Mouse (Mus musculus) right cerebral cortex, adult 2 months (tissue): ENCODE data around the gene Fam213b.

Experiments used
- DNase-seq, 2 experiments: peaks; one replicate each; pipeline ENCODE4 v3.0.0; 2021 to 2022; ENCODE audit warnings: low spot score in 2 of 2

Fam213b gene

GRCm38 (mm10) chr4:154898506-154899446, at the start of gene Fam213b:
Gene Fam213b, minus strand, starts transcription at chr4:154899135.
- peak; percentile 73 to 78 for DNase-seq

DNA sequence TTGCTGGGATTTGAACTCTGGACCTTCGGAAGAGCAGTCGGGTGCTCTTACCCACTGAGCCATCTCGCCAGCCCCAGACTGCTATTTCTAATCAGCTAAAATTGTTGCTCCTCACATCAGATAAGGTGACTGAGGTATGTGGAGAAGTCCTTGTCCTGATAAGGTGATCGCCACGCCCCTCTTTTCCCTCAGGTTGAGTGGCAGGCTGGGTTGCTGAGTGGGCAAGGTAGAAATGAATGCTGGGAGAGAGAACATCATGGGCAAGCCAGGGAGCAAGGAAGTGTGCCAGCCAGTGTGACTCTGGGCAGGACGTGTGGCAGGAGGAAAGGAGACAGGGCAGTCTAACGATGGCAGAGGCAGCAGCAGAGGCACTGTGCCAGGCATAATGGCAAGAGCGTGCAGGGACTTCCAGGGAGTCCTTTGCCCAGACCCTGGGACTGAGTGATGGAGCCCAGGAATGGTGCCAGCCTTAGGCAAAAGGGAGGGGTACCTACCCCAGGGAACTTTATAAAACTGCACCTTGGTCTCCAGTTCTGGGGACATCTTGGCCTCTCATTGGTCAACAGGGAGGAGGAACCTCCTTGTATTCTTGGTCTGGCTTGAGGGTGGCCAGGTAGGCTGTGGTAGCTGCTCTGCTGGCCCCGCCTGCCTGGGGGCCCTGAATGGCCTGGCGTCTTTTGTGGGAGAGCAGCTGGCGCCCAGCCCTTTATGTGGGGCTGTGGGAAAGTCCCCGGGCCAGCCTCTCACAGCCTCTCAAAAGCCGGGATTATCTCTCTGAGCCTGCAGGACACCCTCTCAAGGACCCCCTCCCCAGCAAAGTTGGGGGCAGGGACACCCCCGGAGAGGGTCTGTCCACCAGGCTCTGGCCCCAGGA, 49.4 kb upstream of the Fam213b start:
- no peak for DNase-seq

DNA sequence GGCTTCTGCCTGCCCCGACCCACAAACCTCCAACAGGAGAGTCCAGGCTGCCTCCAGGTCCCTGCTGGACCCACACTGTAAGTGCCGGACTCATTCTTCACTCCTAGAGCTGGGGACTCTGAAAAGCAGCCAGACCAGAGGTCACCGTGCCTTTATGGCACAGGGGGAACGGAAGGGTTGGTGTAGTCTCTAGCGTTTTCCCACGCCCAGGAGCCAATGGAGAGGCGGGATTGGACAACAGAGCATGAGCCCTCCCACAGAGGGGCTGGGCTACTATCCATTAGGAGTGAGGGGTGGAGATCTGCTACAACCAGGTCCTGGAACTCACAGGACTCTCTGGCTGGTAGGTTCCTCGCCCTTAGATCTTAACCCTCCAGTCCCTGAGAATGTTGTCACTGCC, 47.4 kb upstream of the Fam213b start:
- peak; percentile 45 to 52 for DNase-seq

- peak; percentile 79 to 80 for DNase-seq
Observed at GRCm38 (mm10) chr4:154944121-154944590, 45.2 kb upstream of the Fam213b start.

DNA sequence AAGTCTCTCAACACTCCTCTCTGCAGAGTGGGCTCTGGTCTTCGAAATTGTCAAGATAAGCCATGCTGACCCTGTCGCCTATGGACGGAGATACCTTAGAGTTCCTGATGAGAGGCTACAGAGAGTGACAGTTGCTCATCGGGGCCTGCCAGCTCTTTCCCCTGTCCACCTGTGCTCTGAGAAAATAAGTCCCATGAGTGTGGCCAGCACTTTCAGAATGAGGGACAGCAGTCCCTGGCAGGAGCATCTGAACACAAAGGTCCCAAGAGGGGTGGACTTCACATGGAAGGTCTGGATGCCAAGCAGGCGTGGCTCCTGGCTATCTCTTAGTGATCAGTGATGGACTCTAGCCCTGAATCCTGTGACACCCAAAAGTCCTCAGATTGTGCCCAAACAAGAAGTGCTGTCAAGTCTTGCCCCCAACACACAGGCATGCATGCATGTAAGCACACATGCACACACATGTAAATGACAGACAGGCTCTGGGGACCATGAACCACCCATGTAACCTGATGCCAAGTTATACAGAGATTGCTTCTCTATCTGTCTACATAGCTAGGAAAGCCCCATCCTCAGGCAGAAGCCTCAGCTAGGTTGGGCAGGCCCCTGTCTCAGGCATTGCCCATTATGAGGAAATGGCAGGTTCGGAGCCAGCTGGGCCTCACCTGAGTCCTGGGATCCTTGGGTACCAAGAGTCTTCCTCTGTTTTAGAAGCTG, 44.5 kb upstream of the Fam213b start:
- no peak for DNase-seq

- DNase-seq, result no peak
Observed at GRCm38 (mm10) chr4:154942632-154943322, 43.8 kb upstream of the Fam213b start.

GRCm38 (mm10) chr4:154941831-154942230, 42.9 kb upstream of the Fam213b start:
- DNase-seq, result no peak

DNA sequence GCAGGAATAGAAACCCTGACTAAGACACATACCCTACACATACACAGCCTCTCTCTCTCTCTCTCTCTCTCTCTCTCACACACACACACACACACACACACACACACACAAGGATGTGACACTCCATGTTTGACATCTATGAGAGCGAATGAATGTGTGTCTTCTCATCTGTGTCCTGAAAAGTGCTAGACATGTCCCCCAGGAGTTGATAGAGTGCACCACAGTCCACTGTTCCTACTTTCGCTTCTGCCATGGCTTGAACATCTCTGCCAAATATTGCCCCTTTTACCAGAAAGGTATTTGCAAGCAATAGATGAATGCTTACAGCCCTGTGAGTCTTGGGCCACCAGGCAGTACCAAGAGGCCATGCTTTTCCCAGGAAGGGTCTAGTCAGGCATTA, 41.2 kb upstream of the Fam213b start:
- DNase-seq, result no peak

DNA sequence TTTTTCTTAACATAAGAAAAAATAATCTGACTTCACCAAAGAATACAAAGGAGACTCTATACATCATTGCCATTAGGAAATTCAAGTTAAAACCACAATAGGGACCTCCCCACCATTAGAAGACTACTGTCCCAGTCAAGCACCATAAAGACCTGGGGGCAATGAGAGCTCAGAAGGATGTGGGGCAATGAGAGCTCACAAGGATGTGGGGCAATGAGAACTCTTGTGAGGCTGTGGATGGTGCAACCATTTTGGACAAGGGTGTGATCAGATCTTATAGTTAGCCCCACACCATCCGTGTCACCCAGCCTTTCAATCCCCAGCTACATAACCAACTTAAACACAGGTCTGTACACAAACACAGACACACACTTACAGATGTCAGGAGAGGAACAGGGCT, 38.8 kb upstream of the Fam213b start:
- no peak for DNase-seq

DNA sequence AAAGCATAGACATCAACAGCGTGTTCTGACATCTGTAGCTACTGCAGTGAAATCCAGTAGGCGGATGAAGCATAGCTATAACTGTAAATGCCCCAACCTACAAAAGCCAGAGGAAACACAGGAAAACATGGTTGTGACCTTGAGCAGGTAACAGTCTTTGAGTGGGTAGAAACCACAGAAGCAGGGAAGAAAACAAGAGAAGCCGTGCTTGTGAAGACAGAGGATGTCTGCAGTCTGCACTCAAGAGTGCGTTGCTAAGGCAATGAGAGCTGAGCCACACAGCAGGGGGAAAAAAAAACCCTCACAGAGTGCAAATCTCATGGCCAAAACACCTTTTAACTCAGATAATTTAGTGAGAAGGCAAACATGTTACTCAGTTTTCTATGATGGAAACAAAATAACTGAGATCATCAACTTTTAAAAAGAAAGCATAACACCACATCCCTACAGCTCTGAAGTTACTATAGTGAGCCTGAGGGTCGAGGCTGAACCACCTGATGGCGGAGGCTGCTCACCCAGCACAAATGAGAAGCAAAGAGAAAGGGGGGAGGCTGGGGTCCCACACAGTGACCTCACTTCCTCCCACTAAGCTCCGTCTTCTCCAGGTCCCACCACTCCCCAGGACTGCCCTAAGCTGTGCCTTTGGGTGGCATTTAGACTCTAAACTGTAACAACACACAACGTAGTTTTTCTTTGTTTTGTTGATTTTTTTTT, 37.8 kb upstream of the Fam213b start:
- no peak for DNase-seq

- DNase-seq, result no peak
Observed at GRCm38 (mm10) chr4:154935788-154936187, 36.9 kb upstream of the Fam213b start.

- DNase-seq, result no peak
Observed at GRCm38 (mm10) chr4:154934800-154935199, 35.9 kb upstream of the Fam213b start.

GRCm38 (mm10) chr4:154933306-154933907, 34.5 kb upstream of the Fam213b start:
- no peak for DNase-seq

DNA sequence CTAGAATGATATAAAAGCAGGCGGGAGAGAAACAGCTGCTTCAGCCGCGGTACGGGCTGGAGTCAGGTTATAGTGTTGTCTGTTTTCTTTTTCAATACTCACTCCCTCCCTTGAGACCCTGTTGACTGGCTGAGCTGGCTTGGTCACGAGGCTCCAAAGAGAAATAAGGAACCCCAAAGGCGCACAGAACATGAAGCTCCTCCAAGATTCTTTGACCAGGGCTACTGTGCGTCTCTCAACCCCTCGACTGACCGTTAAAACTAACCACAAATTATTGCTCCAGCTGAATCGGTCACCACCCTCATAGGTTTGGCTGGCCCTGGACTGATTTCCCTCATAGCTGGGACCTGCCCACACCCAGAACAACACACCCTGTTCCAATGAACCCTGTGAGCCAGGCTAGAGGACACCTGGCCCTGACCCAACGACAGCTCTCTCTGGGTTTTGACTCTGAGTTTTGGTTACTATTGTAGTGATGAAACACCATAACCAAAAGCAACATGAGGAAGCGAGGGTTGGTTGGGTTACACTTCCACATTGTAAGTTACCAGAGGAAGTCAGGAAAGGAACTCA, 30.2 kb upstream of the Fam213b start:
- DNase-seq, result no peak

GRCm38 (mm10) chr4:154928395-154929087, 29.6 kb upstream of the Fam213b start, which contains the start of gene Tnfrsf14:
Gene Tnfrsf14, minus strand, starts transcription at chr4:154928563.
- no peak for DNase-seq

DNA sequence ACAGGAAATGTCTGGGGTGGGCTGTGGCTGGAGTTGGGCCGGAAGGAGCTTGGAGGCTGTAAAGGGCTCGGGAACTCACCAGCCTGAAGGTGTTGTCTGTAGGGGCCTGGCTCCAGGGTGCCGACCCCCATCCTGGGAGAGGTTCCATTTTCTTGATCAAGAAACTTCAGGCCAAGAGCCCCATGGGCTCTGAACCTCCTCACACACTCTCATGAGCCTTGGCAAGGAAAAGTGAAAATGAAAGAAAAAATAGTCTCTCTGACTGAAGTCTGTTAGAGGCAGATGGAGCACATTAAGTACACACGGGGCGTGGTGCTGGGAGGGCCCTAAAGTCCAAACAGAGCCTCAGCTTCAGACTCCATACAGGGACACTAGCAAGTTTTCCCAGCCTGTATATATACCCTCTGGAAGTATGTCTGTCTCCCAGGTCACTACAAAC, 29.0 kb upstream of the Fam213b start:
- DNase-seq, result no peak

DNA sequence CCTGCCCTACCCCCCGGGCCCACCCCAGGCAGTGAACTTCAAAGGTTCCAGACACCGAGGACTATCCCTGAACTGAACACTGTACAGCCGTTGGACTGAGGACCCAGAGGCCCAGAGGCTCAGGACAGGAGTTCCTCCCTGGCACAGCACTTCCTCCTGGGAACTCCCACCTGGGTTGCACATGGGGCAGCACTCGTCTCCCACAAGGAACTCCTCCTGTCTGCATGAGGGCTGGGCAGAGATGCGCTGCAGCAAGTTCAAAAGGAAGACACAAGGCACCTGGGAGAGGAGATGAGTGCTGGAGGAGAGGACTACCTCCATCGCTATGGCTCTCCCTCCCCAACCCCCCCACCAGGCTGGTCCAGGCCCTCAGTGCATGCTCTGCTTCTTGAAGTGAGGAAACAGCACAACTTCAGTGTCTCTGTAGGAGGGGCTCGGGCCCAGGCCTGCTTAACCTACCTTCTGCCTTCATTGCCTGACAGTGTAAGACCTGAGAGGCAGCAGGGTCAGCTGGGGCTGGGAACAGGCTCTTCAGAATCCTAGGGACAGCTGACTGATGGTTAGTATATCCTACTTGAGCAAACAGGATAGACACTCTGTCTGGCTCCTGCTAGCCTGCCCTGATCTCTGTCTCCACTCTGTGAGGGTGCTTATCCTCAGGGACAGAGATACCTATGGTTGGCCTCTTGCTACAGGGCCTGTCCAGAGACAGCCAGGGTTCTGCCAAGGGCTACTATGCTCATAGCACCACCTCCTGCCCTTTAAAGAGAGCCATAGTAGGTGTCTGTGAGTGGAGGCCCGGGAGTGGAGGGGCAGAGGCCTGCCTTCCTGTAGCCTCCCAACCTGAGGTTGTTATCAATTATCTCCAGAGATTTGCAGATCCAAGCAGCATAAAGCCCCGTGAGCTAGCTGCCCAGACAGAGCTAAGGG, 28.3 kb upstream of the Fam213b start:
- DNase-seq, result no peak

DNA sequence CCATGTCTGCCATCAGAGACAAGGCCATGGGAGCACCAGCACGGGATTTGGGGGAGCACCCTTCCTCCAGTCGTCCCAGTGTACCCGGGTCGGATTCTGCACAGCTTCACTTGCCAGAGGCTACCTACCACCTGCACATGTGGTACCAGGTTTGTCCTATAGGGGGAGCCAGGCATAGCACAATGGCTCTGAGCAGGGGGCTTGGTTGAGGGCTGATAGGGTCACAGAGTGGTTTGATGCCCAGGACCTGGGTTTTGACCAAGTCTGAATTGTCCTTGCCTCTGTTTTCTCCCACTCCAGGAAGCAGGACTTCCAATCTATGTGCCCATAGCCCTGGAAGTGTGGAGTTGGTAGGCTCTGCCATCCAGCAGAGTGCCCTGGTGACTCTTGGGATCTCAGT, 26.5 kb upstream of the Fam213b start:
- no peak for DNase-seq
